Mouse (Mus musculus): ENCODE results near the gene Usp33.

Usp33 gene

DNA sequence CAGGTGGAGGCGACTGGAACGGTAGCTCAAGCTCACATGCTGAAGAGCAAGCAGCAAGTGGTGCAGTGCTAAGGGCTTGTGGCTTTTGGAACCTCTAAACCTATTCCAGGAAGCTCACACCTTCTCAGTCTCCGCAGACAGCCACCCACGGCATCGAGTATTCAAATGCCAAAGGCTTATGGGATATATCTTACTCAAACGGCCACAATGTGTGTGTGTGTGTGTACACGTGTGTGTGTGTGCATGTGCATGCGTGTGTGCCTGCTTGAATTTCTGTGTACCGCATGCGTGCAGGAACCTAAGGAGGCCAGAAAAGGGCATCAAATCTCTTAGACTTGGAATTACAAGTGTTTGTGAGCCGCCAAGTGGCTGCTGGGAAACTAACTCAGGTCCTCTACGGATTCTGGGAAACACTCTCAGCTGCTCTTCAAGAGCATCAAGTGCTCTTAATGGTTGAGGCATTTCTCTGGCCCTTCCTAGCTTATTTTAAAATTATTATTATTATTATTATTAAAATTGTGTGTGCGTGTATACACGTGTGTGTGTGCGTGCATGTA, 3.2 kb upstream of the Usp33 start:
- no peak for DNase-seq (ENCODE audit: low read depth, low spot score)

DNA sequence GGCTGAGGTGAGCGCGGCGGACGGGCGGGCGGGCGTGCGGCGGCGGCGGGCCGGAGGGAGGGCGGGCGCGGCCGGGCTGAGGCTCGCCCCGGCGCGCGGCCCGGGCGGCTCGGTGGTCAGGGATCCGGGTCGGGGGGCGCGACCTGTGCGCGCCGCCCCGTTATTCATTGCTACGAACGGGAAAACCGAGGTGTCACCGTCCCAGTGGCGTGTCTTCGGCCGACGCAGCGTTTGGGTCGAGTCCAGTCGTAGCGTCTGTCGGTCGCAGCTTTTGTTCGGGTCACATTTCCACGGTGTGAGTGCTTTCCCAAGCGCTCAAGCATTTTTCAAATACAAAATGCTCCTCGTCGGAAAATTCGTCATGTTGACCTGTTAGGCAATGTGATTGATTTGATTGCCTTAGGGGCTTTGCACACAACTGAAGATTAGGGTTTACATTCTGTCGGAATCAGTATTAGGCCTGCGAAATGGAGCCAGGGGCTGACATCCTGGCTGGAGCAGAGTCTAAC, 409 bp downstream of the Usp33 start:
- peak; percentile 44 for DNase-seq (ENCODE audit: low read depth, low spot score)

DNA sequence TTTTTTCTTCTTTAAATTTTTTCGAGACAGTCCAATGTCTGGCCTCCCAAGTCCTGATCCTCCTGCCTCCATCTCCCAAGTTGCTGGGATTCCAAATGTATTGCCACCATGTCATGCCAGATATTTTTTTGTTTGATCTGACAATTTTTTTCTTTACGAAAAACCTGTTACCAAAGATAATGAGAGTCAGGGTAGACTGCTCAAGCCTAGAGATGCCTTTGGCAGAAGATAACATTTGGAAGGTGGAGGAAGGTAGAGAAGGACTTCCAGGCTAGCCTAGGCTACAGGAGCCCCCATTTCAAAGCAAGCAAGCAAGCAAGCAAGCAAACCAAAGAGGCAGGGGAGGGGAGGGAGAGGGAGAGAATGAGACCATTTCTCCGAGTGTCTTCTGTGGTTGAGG, 949 bp downstream of the Usp33 start:
- DNase-seq (ENCODE audit: low read depth, low spot score): no peak

DNA sequence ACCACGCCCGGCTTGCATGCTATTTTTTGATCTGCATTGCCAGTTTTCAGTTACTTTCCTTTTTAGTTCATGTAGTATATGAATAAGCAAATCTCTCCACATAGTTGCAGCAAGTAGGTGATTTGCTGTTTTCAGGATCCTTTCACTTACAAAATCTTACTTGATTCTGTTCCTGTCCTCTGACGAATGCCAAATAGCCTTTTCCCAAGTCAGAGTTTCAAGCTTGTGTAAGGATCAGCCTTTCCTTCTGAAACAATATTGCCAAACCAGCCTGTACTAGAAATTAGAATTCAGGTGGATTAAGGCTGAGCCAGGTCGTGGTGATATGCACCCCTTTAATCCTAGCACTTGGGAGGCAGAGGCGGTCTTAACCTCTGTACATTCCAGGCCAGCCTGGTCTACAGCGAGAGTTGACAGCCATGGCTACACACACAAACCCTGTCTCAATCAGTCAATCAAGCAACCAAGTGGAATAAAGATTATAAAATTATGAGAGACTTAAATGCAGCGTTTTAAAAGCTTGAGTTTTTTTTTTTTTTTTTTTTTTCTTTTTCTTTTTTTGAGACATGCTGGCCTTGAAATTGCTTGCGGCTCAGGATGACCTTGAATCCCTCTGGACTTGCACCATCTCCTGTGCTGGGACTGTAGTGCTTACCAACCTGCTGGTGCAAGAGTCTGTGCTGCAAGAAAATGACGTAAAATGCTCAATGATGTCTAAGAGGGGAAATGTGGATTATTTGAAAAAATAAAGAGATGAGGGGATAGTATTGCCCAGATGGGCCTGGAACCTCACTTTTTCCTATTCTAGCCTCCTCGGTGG, 1.9 kb downstream of the Usp33 start:
- no peak for DNase-seq (ENCODE audit: low read depth, low spot score)

- DNase-seq (ENCODE audit: low read depth, low spot score): no peak
Measured at GRCm38 (mm10) chr3:152350431-152350830, 4.2 kb downstream of the Usp33 start.

DNA sequence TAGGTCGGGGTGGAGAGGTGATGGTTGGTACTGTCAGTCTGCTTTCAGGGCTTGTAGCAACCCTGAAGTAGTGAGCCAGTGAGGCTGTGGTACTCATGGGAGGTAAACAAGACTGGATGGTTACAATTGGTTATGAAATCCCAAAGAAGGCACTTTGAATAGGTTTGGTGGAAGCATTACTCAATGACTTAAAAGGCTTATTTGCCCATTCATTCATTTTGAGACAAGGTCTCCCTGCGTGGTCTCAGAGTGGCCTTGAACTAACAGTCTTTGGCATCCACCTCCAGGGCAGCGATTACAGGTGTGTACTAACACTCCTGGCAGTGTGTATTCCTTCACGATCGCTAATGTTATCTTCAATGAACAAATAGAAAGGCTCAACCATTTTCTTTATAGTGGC, 4.7 kb downstream of the Usp33 start:
- no peak for DNase-seq (ENCODE audit: low read depth, low spot score)

DNA sequence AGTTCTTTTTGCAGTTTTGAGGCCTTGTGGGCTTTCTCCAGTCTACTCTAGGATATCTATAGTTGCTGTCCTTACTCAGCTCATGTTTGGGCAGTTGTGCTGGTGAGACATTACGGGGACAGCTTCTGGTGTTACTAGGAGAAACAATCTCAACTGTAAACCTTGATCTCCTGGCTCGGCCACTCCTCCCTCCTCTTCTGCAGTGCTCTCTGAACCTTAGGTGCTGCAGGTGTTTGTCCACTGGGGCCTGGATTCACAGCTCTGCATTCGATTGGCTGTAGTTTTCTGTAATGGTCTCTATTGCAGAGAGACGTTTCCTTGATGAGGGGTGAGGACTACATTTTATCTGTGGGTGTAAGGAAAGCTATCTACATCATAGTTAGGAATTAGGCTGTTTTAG, 6.0 kb downstream of the Usp33 start:
- DNase-seq (ENCODE audit: low read depth, low spot score): no peak

DNA sequence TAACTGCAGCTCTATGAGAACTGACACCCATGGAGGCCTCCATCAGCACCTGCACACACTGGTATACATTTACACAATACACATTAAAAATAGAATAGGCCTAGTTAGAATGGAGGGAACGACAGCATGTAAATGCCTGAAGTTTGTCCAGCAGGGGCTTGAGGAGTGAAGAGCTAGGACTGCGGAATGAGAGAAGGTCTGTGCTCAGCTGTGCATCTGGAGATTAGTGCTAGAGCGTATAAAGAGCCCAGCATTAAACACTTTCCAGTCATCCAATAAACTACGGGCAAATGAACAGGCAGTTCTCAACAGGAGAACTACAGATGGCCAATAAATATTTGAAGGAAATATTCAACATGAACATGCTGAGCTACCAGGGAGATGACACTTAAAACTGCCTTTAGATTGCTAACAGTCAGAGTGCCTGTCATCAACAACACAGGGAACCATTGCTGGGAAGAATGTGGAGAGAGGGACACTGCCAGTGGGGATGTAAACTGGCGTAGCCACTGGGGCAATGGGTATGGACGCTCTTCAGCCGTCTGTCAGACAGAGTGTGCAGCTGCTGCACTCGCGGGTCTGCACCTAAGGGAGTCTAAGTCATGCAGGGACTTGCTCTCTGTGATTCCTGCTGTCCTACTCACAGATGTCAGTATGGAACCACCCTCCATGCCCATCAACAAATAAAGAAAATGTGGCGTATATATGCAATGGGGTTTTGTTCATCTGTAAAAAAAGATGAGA, 7.3 kb downstream of the Usp33 start:
- DNase-seq (ENCODE audit: low read depth, low spot score): no peak

DNA sequence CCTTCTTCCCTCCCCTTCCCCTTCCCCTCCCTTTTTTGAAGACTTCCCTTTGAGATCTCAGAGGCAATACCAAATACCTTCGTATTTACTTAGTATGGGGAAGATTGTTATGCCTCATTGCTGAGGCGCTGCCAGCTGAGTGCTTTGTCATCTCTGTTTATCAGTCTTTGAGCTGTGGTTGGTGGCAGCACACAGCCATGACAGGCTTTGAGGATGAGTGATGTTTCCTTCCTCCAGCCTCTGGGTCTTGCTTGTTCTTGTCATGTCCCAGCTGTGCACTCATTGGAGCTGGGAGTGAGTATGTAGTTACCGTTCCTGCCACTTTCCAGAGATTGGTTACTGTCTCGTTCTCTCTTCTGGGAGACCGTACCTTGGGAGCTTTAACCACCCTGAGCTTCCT, 9.1 kb downstream of the Usp33 start:
- no peak for DNase-seq (ENCODE audit: low read depth, low spot score)

- DNase-seq (ENCODE audit: low read depth, low spot score): no peak
Measured at GRCm38 (mm10) chr3:152356751-152357150, 10.5 kb downstream of the Usp33 start.

DNA sequence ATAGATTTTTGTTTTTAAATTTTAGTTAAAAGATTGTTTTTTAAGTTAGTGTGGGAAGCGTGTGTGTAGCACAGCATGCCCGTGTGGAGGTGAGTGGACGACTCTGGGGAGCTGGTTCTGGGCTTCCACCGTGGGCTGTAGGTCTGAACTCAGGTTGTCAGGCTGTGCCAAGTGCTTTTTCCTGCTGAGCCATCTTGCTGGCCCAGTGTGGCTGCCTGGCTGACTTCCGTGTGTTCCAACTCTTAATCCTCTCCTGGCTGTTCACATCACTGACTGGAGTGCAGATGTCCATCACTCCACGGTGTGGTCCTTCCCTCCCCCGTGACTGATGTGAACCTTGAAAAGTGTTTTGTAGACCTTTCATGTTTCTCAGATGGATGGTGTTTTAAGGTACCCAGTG, 12.9 kb downstream of the Usp33 start:
- no peak for DNase-seq (ENCODE audit: low read depth, low spot score)

DNA sequence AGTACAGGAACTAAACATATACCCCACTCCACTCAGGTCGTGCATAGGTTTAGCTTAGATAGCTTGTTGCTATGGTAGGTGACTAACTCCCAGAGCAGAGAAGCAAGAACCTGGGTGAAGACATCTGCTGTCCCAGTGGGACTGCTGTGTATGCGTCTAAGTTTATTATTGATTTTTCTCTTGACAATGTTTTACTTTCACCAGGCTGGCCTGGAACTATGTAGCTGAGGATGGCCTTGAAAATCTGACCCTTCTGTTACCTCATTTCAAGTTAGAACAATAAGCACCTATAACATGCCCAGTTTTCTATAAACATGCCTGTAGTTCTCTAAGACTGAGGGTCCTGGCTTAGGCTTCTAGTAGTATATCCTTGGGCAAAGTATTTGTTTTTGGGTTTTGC, 17.9 kb downstream of the Usp33 start:
- DNase-seq (ENCODE audit: low read depth, low spot score): no peak

- no peak for DNase-seq (ENCODE audit: low read depth, low spot score)
Measured at GRCm38 (mm10) chr3:152376063-152376462, 29.8 kb downstream of the Usp33 start.

DNA sequence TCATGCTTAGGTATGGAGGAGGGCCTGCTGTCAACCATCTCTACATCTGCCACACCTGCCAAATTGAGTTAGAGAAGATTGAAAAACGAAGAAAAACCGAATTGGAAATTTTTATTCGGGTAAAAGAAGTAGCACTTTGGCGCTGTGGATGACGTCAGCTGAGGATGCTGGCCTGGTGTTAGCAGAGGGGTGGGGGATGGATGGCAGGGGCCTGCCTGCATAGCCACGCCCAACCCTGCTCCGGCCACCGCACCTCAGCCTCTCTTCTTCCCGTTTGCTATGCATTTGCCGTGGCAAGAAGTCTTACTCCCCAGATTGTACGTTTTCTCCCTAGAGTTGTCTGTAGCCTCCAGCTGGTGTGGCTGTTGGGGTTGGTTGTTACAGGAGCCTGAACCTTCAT, 37.8 kb downstream of the Usp33 start:
- peak; percentile 61 for DNase-seq (ENCODE audit: low read depth, low spot score)

GRCm38 (mm10) chr3:152395350-152396277, 49.3 kb downstream of the Usp33 start, which contains the start of gene Zzz3:
Gene Zzz3 (plus strand): TSS chr3:152395473.
- DNase-seq (ENCODE audit: low read depth, low spot score): peak; percentile 86

DNA sequence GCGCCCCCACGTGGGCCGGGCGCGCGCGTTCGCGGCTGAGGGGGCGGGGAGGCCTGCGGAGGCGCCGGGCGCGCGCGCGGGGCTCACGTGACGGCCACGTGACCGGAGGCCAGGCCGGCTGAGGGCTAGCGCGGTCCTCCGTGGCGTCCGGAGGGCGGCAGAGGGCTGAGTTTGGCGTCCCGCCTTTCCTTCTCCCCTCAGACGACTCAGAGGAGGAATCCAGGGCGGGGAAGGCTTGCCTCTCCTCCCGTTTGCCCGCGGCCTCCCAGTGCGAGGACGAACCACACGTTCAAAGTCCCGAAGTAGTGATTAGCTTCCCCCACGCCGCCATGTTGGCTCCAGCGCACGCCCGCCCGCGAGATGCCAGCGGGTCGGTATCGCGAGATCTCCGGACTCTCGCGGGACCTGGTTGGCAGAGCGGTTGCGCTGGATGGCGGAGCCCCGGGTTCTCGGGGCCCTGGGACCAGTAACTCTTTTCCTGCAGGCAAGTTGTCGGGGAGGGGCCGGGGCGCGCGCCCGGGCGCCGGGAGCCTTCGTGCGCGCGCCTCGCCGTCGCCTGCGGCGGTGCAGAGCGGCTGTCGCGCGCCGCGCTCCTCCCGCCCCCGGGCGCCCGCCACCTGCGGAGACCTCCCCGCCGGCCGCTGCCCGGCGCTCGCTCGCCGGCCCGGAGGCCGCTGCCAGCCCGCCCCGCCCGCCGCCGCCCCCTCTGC, 50.2 kb downstream of the Usp33 start:
- DNase-seq (ENCODE audit: low read depth, low spot score): peak; percentile 94

GRCm38 (mm10) chr3:152396988-152397314, 50.7 kb downstream of the Usp33 start:
- DNase-seq (ENCODE audit: low read depth, low spot score): peak; percentile 50

DNA sequence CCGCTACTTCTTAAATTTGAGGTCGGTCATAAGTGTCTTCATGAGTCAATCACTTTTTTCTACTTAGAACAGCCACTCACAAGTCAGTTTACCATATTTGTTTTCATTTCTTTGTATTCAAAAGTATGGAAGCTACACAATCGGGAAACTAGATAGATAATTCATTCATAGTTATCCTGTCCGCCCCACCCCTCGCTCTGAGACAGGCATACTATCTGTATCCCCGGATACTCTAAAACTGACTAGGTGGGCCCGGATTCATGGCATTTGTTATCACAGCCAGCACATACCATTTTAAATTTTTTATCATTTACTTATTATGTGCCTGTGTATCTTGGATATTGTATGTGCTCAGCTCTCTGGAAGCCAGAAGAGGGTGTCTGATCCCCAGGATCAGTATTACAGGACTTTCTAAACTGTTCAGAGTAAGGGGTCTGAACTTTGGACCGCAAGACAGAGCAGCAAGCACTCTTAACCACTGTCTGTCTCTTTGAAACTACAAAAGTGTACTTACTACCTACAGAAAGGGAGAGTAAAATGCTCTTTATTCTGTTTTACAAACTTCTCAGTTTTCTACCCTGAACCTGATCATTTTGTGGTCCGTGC, 51.2 kb downstream of the Usp33 start:
- no peak for DNase-seq (ENCODE audit: low read depth, low spot score)

DNA sequence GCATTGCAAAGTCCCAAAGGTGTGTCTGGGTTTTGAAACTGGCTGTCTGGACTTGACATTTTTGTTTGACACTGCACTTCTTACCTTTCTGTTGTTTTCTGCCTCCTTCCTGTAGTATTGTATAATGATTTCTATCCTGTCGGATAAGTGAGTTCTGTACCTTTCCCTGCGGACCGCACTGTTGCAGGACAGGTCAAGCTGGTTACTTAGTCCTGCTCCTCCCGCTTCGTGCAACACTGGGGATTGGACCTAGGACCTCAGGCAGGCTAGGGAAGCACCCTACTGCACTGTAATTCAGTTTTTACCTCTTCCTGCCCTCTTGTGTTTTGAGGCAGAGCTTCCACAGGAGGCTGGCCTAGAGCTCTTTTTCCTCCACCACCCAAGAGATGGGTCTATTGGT, 54.2 kb downstream of the Usp33 start:
- DNase-seq (ENCODE audit: low read depth, low spot score): no peak

GRCm38 (mm10) chr3:152400875-152401274, 54.6 kb downstream of the Usp33 start:
- no peak for DNase-seq (ENCODE audit: low read depth, low spot score)

Measured in R1 (cell line).